Mouse (Mus musculus) c-Kit-negative CD71-positive TER-119-positive erythroid progenitor cells, embryonic 14.5 days (primary cell): ENCODE results near the gene Dusp3.
A peak's percentile ranks its signal among the peaks of the same experiment; 100 is the strongest.

Experiments used
- DNase-seq: peaks from one replicate; pipeline ENCODE4 v3.0.0-alpha.2; 2013; ENCODE audit warnings: low read depth, low spot score

The Dusp3 gene

DNA sequence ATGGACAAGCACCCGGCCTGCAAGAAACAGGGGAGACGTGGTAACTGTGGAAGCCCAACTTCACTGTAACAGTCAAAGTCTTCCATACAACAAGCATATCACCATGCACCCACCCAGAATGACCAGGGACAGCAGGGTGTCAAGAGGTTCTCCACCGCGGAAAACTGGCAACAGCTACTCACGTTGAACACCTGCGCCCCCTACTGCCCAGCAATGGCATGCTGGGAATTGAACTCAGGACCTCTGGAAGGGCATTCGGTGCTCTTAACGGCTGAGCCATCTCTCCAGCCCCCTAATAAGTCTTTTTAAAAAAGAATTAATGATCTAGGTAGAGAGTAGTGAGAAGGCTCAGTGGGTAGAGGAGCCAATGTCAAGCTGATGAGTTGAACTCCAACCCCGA lies 11.9 kb downstream of the Dusp3 start:
- DNase-seq, result no peak

DNA sequence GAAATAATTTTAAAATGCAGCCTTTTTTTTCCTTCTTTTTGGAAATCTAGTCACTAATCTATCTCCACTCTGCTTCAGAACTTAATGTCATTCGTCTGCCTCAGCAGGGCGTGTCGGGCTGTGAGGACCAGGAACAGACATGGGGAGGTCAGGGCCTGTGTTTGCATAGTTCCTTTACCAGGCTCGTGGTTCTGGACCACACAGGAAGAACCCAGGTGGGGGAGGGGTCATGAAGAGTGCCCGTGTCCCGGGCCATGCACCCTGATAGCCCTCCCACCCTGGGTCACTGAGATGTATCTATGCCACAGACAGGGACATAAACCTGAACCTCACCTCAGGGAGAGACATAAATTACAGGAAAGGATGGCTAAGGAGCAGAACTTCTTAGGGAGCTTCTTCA lies 12.6 kb downstream of the Dusp3 start:
- DNase-seq, result no peak

DNA sequence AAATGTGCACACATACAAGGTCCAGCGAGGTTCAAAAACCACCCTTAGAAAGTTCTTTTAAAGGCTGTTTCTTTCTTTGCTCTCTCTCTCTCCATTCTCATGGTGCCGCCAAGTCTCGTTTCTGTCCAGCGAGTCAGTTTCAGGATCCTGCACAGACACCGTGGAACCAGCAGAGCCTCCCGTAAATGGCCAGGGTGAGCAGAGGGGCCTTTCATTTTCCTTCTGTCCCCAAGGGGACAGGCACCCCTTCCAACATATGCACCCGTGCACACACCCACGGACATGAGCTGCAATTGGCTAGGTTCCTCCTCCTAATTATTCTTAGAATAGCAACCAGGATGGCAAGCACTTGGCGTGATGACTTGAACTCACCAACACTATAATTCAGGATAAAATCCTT lies 13.3 kb downstream of the Dusp3 start:
- no peak for DNase-seq

GRCm38 (mm10) chr11:101972651-101973050 lies 14.2 kb downstream of the Dusp3 start:
- no peak for DNase-seq

- DNase-seq, result no peak
These were observed 14.7 kb downstream of the Dusp3 start for GRCm38 (mm10) chr11:101972097-101972496.

DNA sequence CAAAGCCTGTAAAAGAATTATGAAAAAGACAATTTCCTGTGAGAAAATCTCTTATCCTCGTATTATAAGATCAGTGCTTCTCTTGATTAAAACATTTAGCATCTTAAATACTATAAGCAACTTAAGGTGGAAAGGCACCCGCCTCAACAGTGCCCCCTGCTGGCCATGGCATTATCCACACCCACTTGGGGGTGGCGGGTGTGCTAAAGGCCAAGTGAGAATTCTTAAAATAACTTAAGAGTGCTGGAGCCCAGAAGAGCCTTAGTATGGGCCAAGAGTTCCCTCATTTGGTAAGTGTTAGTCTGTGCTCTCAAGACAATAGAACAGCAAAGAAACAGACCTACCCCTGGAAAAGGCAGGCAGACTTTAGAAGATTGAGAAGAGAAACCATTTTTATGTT lies 15.4 kb downstream of the Dusp3 start:
- no peak for DNase-seq

- DNase-seq, result no peak
These were observed 17.0 kb downstream of the Dusp3 start for GRCm38 (mm10) chr11:101969835-101970234.

- peak; percentile 36 for DNase-seq
These were observed 18.0 kb downstream of the Dusp3 start for GRCm38 (mm10) chr11:101968791-101969190.

DNA sequence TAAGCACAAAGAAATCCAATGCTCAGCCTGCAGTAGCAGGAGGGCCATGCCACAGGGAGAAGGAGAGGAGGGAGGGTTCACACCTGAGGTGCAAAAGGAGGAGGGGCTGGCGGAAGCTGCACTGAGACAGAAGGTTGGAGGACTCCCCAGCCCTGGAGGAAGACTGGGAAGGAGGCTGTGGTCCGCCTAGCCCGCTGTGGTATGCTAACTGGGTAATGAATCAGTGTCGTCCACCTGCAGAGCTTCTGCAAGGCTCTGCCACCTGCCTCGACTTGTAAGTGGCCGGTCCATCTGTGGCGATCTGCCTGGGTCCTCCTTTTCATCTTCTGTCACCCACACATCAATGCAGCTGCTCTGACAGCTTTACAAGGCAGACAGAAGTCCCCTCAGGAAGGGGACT lies 18.5 kb downstream of the Dusp3 start:
- DNase-seq, result no peak

DNA sequence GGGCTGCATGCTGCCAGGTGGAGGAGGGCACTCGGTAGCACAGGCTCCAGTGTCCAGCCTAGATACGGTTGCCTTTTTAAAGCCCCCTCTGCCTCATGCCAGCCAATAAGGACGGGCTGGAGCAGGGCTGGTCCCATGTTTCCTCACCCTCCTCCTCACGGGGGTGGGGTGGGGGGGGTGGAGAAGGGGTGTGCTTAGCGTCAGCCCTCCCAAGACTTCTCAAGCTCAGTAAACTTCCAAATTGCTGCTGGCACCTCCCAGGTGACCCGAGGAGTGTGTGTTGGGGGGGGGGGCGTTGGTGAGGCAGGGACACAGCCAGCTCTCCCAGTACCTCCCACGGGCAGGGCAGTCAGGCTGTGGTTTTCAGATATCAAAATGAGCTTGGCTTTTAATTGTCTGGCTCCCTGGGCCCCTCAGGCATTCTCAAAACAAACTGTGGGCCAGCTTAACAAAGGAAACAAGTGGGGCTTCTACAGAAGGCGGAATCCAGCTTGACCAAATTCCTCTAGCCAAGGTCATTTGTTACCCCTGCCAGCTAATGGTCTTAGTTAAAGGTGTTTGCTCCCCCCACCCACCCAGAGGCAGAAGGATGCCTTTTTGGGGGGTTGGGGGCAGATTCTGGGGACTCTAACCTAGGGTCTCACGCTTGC lies 19.7 kb downstream of the Dusp3 start, which contains the start of gene Sost:
Gene Sost, minus strand, starts transcription at position 51 of the 650 bp plus-strand sequence.
- DNase-seq, result no peak

DNA sequence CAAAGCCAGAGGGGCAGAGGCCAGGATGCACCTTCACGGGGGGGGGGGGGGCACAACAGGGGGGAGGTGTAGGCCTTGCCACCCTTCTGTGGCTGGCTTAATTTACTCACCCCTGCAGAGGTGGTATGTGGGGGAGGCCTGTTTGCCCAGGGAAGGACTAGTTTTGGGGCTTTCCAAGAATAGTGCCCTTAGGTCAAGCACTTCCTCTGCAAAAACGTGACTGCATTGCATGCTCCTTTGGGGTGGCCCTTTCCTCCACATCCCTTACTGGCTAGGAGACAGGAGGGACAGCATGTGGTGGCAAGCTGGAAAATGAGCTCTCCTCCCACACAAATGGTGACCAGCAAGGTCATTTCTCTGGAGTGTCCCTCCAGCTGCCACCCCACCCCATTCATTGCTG lies 21.3 kb downstream of the Dusp3 start:
- DNase-seq, result no peak

GRCm38 (mm10) chr11:101964647-101965046 lies 22.2 kb downstream of the Dusp3 start:
- DNase-seq, result no peak

DNA sequence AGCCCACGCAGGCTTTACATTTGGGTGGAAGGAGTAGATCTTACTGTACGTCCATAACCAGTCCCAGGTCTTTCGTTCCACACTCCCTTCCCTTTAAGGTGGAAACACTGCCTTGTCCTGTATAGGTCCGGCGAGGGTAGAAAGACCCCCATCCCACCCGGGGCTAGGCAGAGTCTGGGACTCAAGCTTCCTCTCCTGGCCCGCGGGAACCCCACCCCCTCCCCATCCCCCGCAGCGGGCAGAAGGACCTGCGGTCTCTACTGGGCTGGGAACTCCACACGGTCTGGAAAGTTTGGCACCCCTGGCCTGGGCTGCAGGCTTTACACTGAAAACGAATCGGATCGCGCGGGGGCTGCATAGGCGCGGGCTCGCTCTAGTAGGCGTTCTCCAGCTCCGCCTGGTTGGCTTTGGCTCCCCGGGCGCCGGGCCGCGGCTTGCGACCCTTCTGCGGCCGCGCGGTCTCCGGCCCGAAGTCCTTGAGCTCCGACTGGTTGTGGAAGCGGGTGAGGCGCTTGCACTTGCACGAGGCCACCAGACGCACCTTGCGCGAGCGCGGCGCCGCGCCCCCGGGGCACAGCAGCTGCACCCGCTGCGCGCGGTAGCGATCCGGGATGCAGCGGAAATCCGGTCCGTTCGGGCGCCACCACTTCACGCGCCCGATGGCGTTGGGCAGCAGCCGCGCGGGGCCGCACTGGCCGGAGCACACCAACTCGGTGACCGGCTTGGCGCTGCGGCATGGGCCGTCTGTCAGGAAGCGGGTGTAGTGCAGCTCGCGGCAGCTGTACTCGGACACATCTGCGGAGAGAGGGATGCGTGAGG lies 23.1 kb downstream of the Dusp3 start:
- DNase-seq, result no peak

DNA sequence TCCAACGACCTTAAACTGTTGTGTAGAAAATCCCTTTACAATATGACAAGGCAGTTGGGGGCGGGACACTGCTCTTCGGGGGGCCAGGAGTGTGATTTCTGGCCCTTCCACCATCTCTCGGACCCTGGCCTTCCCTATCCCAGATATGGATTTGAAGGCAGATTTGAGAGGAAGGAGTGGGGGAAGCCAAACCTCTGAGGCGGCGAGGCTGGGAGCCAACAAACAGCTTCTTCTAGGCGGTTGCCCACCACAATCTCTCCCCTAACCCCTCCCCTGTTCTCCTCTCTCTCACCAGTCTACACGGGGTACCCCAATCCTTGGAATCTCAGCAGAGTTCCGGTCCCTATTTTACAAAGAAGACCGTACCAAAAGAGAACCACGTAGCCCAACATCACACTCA lies 23.8 kb downstream of the Dusp3 start:
- no peak for DNase-seq

GRCm38 (mm10) chr11:101957476-101957875 lies 29.3 kb downstream of the Dusp3 start:
- DNase-seq, result no peak

- DNase-seq, result no peak
These were observed 33.4 kb downstream of the Dusp3 start for GRCm38 (mm10) chr11:101953441-101953840.

DNA sequence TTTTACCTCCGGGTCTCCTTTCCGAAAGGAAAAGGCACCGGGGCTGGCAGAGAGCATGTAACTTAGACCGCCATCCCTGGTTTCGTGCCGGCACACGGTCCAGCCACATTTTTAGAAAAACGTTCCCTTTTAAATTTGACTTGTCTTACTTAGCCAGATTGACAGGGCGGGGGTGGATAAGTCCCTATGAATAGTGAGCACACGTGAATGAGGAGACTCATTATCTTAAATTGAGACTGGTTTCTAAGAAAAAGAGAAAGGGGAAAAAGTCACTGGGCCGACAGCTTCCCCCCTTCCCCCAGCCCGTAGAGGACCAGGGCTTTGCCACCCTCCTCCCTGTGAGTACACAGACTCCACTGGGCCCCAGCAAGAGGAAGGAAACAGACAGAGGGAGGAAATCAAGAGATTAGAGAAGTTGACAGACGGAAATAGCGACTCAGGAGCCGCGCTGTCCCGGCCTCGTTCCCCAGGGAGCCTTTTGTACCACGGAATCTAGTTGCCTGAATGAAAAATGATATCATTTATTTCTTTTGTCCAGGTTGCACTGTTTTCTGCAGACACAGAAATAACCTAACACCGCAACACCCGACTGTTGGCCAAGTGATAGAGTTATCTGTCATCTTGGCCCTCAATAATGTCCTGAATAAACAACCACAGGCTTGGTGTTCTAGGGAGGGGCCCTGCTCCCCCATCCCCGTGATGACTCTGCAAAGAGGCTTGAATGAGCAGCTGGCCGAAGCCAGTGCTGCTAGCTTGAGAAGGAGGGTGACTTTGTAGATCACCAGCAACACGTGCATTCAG lies 34.1 kb downstream of the Dusp3 start:
- DNase-seq, result no peak

DNA sequence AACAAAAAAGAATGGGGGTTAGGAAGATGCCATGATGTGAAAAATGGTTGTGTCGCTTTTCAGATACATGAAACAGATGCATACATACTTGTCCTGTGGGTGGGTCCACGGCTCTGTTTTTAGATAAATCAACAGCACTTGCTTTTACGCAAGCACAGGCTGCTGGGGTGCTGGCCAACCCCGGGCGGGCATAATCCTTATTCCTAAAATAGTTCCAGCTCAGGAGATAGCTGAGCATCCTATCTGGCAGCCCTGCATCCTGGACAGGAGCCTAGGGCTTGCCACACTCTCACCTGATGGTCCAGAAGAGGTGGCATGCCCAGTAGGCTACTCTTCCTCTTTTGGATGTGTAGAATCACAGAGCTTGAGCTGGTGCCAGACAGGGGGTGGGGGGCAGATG lies 36.8 kb downstream of the Dusp3 start:
- no peak for DNase-seq

GRCm38 (mm10) chr11:101946525-101946924 lies 40.3 kb downstream of the Dusp3 start:
- DNase-seq, result no peak

- no peak for DNase-seq
These were observed 43.8 kb downstream of the Dusp3 start for GRCm38 (mm10) chr11:101943055-101943454.

DNA sequence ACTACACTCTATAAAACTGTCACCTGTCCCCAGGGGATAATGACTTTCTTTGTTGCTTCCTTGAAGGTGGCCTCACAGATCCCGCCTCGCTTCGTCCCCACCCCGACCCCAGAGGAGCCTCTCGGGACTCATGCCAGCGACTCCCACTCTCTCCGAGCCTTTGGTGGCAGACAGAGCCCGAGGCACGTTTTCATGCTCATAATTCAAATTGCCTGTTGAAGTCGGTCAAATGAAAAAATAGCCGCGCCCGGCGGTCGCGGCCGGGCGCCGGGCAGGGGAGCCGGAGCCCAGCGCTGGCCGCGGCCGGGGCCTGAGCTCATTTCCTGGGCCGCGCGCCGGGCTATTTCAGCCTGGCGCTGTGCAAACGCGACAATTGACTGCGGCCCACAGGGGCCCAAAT lies 49.7 kb downstream of the Dusp3 start:
- no peak for DNase-seq

DNA sequence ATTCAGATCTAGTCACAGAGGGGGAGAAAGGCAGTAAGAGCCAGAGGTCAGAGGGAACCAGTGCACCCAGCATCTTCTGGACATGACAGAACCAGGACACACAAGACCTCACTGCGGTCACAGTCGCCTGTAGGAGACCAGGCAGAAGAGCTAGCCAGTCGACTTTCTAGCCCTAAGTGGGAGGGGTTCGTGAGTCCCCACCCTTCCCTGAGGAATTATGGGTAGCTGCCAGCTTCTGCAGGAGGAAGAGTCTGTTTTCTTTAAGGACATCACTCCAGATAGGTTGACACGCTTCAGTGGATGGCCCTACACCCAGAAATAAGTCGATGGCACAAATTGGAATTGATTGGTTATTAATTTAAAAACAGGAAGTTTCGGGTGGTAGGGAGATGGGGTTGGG lies 50.4 kb downstream of the Dusp3 start:
- no peak for DNase-seq
